Mouse (Mus musculus) lung, postnatal 0 days (tissue): ENCODE measurements around the gene Gm10964.

ENCODE experiments used
- CTCF ChIP-seq: IDR thresholded peaks from 2 replicates; pipeline ENCODE4 v1.5.1; 2016; ENCODE audit warnings: antibody characterized with exemption, mild to moderate bottlenecking
- EP300 ChIP-seq: IDR thresholded peaks from 2 replicates; pipeline ENCODE4 v1.6.1; 2016; ENCODE audit warnings: antibody characterized with exemption, mild to moderate bottlenecking, control low read depth

- no peak for TF ChIP-seq EP300
- no peak for TF ChIP-seq CTCF
Measured at GRCm38 (mm10) chr3:103727813-103728326, 11.3 kb upstream of the Gm10964 start.
